Mouse (Mus musculus) T-helper 1 cell (primary cell): ENCODE measurements around the gene Mrps21.
"Not testable (repeated sequence)": the region's sequence is repeated elsewhere in the genome, so short reads cannot be mapped to it uniquely, and the experiment has no call there.

ENCODE experiments used
- in situ Hi-C: fragments of 300-600 bp; cut with MboI, MseI; formaldehyde crosslinking; loops from one replicate; pipeline ENCODE4 v1.15.1; 2025; ENCODE audit warnings: high pct_unique_total_duplicates

Mrps21 gene

DNA sequence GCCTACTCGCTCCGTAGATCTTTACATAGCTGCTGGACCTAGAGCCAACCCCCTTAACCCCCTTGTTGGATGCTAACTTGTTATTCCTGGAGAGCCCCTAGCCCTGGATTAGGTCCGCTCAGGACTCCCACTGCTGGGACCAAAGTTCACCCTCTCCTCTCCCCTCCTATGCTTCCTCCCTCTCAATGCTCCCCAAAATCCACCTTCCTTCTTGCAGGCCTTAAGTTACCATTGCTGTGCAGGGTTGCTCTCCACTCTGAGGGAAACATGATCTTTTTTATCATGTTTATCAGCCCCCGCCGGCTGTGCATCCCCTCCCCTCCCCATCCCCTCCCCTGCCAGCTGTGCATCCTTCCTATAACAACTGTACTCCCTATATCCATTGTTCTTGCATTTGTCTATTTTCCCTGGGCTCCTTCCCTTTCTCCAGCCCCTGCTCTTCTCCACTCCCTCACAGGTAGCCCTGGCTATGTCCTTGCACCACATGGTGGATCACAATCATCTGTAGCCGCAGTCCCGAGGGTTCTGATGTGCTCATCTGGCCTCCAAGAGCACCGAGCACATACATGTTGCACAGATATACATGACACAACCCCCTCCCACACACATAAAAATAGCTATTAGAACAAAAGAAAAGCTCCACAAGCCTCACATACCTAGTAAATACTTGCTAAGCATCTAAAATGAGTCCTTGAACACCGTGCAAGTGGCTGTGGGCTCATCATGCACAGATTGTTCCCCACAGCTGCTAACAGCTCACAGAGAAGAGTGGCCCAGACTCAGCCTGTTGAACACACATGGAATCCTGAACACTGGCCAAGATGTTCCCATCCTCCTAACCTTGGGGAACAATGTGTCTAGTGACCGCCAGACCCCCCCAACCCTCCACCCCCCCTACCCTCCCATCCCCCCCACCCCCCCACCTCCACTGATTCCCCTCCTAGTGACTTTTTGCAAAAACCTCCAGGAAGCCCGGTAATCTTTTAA is 21.0 kb upstream of the Mrps21 start:
- in situ Hi-C loops, result no loop called here

DNA sequence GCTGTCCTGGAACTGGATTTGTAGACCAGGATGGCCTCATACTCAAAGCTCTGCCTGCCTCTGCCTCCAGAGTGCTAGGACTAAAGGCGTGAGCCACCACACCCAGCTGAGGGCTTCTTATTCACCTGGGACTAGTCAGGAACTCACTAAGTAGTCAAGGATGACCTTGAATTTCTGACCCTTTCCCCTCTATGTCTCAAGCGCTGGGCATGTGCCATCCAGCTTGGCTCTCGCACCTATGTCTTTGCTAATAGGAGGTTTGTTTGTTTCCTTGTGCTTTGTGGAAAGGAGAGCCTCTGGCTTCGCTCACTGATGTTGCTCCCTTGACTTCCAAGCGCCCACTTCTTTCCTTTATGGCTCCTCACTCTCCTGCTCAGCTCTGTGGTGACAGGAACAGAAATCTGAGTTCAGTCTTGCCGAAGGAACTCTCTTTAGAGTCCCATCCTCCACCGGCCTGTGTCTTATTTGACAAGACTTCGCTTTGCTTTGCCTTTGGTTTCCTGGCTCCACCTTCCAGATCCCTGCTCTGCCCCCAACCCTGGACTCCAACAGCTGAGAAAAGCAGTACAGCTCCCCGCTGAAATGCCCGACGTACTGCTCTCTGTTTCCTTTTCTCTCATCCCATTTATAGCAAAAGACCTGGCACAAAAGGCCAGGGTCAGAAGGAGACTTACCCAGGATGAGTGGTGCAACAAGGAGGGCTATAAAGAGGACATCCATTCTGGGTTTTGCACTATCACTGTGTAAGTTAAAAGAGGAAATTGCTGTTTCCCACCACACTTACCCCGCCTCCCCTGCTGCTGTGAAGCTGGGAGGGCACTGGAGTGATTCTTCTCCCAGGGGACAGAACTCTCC is 20.1 kb upstream of the Mrps21 start, which contains the start of gene BC028528:
Gene BC028528 (minus strand): TSS at position 795 of the 855 bp plus-strand sequence.
- in situ Hi-C loops, result no loop called here

DNA sequence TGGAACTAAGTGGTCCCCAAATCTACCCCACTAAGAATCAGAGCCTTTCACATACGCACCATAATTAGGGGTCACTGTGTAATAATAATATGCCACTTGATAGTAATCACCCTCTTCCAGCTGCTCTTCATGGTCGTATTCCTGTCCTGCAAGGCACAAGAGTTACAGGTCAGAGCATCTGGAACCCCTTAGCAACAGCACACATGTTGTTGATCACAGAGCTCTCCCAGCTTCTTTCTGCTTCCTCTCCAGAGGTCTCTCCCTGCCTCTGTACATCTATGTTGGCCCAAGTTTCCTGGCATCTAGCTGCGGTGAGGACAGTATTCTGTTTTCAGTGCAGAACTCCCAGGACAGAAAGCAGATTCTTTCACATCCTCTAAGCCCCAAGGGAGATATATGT is 18.3 kb upstream of the Mrps21 start:
- in situ Hi-C loops, result no loop called here

DNA sequence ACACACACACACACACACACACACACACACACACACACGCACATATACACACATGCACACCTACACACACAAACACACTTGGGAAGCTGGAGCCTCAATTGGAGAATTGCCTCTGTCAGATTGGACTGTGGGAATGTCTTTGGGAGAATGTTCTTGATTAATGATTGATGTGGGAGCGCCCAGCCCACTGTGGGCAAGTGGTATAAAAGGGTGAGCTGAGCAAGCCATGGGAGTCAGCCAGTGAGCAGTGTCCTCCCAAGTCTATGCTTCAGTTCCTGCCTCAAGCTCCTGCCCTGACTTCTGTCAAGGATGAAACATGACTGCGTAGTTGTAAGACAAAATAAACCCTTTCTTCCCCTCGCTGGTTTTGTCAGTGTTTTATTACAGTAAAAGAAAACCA is 16.3 kb upstream of the Mrps21 start:
- in situ Hi-C loops, result no loop called here

DNA sequence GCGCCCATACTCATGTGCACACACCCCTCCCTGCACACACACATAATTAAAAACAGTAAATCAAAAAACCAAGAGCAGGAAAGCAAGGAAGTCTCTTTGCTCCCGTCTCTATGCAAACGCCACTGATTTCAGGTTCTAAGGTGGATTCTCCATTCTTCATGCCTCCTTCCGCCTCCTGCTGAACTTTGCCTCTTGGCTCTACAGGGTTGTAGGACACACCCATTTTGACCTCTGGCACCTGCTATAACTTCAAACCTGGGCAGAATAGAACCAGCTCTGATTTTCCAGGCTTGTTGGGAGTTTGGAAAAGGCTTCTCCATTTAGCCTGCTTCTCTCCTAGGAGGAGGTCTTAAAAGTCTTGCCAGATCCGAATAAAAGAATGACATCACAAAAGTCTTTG is 13.1 kb upstream of the Mrps21 start:
- in situ Hi-C loops, result no loop called here

DNA sequence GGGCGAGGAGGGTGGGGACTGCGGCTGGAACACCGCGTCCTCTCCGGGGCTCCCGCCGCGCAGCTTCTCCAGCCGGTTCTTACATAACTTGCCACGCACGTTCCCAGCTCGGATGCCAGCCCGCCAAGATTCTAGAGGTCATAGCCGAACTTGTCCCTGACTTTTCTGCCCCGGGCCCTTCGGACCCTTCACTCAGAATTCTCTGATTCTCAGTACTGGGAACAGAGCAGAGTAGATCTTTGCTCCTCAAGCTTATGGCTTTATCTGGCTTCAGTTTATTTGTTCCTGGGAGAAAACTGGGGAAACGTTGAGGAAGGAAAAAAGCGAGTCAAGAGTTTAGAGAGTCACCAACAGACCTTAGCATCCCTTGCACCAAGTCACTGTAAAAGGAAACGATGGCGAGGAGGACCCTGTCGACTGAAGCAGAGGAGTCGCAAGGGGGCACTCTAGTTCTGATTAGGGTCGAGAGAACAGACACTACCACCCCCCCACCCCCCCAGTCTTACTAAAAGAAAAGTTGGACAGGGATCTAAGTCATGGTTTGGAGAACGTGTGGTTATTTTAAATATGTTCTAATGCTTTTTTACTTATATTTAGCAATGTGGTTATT is 11.6 kb upstream of the Mrps21 start:
- in situ Hi-C loops, result no loop called here

DNA sequence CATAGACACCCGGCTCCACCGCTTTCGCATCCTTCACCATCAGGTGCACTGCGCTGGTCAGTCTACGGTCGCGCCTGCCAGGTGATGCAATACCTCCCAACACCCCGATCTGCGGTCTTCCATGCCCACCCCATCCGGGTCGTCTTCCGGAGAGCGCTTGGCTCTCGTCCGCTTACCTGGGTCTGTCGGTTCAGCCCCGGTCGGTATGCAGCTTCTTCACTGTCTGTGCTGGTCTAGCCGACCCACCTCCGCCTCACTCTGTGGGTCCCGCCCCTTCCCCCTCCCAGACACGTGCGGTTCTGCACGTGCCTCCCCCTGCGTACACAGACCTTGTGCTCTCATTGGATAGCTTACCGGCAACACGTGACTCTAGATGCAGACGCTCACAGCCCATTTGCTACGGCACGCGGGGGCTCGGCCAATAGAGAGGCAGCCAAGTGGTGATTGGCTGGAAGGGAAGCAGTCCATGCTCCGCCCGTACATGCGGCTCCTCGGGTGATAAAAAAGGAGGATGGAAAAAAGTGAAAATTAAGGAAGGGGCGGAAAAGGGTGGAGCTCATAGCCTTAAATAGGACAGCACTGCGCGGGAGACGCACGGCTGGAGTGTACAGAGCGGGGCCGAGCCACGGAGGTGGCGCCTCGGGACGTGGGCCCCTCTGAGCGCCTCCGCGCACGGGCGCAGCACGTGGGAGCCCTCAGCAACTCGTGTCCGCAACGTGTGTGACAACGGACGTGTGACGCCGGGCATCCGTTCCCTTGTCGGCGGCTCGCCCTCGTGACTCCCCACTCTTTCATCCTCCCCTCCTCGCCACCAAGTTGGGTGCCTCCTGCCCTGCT is 10.9 kb upstream of the Mrps21 start, which contains the start of gene Ciart:
Gene Ciart (minus strand): TSS at position 273 of the 837 bp plus-strand sequence.
- in situ Hi-C loops, result no loop called here

DNA sequence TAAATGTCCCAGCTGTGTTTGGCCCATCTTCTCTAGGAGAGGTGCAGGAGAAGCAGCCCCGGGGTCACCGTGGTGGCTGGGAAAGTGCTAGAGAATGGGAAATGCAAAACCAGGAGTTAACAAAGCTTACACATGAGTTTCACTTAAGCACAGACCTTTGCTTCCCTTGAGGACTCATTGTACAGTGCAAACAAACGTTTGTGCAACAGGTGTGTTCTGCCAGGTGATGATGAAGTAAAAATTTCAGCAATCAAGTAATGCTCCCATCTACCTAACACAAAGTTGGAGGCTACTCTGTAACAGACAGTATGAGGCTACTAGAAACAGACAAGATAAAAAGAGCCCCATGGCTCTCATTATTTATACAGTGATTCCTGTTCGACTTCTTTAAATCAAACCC is 7.7 kb upstream of the Mrps21 start:
- in situ Hi-C loops, result no loop called here

DNA sequence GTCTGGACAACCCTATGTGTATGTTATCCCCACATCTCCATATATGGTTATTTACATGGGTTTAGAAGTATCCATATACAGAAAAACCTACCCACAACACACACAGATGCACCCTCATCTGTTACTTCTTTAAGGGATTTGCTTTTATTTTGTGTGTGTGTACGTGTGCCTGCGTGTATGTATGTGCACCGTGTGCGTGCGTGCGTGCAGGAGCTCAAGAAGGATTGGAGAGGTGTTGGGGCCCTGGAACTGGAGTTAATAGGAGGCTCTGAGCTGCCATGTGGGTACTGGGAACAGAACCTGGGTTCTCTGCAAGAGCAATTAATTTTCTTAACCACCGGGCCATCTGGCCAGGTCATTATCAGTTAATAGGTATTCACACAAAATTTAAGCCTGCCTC is 729 bp upstream of the Mrps21 start:
- in situ Hi-C loops, result no loop called here

DNA sequence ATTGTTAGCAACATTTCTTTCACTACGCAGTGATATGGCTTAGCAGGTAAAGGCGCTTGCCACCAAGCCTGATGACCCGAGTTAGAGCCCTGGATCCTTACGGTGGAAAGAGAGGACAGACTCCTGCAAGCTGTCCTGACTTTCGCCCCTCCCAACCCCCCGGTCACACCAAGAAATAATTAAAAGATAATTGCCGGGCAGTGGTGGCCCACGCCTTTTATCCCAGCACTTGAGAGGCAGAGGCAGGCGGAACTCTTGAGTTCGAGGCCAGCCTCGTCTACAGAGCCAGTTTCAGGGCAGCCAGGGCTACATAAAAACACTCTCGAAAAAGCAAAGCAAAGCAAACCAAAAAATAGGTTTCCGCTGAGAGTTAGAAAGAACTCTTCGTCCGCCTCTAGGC is 343 bp downstream of the Mrps21 start:
- in situ Hi-C loops, result no loop called here

DNA sequence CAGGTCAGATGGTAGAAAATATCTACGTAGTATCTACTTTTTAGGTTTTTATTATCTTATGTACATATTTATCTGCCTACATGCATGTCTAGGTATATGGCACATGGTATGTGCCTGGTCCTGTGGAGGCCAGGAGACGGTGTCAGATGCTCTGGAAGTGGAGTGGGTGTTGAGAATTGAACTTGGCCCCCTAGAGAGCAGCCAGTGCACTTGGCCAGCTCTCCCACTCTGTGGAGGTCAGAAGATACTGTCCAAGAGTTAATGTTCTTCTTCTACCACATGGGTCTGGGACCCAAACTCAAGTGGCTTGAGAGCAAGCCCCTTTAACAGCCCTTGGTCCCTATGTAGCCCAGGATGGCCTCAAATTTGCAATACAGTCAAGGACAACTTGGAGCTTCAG is 3.9 kb downstream of the Mrps21 start:
- in situ Hi-C loops, result no loop called here

DNA sequence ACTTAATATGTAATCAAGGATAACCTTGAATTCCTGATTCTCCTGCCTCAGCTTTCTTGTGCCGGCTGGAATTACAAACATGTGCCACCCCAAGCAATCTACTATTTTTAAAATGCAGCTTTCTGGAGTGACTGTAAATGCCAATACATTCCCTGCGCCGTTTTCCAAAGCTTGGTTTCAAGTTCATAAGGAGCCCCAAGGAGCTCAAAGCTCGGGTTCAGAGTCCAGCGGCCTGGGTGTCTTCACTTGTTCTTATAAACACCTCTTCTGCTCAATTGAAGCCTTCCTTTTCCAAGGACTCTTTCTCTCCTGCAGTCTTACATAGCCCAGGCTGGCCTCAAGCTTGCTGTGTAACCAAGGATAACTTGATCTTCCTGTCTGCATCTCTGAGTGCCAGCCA is 5.2 kb downstream of the Mrps21 start:
- in situ Hi-C loops, result no loop called here

DNA sequence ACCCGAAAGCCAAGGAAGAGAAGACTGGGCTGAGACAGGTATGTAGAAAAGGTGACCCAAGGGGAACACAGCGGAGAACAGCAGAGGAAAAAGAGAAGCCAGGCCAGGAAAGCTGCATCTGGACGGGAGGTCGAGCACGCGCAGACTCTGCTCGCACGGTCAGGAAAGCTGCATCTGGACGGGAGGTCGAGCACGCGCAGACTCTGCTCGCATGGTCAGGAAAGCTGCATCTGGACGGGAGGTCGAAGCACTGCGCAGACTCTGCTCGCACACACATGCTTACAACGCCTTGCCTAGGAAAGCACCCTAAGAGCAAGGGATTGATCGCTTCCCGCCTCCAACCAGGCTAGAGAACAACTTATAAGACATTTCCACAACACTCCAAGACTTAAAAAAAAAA is 5.7 kb downstream of the Mrps21 start:
- in situ Hi-C loops, result no loop called here

DNA sequence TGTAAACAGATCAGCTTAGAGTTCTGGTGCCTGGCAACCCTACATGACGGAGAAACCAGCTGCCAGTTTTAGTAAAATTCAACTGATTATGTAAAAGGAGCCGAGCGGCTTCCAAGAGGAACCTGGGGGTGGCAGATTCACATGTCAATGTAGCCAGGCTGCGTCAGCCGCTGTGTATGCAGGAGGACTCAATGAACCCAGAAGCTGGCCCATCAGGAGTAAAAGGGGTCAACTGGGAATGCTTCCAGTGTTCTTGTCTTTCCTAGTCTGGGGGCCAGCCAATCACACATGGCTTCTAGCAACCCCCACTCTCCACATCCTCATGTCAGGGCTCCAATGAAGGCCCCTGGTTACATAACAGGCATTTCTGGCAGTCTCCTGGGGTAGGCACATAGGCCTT is 6.3 kb downstream of the Mrps21 start:
- in situ Hi-C loops, result no loop called here

DNA sequence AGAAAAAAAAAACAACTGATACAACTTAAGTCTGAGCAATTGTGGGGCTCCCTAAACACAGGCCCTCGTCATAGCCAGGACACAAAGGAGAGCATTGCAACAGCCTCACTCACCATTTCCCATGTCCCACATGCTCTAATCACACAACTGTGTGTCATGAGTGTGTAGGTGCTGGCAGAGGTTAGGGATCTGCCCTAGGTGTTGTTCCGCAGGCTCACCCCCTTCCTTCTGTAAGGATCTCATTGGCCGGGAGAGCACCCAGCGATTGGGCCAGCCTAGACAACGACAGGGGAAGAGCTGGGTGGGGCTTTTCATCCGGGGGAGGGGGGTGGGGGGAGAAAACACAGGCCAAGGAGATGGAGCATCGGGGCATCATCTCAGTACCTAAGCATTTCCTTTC is 7.7 kb downstream of the Mrps21 start:
- in situ Hi-C loops, result no loop called here

DNA sequence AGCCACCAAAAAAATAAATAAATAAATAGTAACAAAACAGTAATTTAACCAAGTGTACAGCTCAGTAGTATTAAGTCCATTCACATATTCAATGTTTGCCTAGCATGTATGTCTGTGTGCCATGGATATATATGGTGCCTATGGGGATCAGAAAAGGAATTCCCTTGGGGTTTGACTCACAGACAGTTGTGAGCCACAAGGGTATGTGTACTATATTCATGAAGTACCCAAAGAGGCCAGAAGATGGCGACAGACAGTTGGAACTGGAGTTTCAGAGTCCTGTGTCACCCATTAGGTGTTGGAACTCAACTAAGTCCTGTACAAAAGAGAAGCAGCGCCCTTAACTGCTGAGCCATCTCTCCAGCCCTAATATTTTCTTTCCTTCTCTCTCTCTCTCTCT is 9.5 kb downstream of the Mrps21 start:
- in situ Hi-C loops, result no loop called here

DNA sequence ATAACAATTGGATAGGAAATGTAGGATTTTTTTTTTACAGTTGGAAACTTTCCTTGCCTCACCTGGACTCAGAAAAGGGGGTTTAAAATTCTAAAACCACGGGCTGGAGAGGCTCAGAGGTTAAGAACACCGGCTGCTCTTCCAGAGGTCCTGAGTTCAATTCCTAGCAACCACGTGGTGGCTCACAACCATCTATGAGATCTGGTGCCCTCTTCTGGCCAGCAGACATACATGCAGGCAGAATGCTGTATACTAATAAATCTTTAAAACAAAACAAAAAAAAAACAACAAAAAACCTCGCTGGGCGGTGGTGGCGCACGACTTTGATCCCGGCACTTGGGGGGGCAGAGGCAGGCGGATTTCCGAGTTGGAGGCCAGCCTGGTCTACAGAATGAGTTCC is 10.1 kb downstream of the Mrps21 start:
- in situ Hi-C loops, result no loop called here

DNA sequence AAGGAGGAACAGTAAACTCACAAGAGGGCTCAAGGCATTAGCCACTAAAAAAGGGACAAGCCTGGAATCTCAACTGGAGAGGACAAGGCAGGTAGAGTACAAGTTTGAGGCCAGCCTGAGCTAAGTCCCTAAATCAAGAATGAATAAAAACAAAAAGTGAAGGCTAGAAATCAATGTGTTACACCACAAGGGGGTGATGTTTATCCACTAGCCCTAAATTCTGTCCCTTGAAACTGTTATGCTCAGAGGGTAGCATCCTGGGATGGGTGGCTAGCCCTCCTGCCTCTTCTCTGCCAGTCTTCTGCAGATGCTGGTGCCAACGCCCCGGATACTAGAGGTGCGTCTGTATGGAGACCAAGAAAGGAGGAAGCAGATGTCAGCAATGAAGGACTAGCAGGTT is 11.0 kb downstream of the Mrps21 start:
- in situ Hi-C loops, result no loop called here

DNA sequence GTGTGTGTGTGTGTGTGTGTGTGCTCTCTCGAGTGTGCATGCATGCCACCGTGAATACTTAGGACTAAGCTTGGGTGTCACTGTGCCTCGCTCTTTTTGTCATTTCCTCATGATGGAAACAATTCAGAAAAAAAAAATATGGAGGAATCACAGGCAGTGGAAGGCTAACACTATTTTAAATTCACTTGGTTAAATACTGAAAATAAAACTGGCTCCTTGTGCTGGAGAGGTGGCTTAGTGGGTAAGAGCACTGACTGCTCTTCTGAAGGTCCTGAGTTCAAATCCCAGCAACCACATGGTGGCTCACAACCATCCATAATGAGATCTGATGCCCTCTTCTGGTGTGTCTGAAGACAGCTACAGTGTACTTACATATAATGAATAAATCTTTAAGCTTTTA is 13.0 kb downstream of the Mrps21 start:
- in situ Hi-C loops, result not testable (repeated sequence)

DNA sequence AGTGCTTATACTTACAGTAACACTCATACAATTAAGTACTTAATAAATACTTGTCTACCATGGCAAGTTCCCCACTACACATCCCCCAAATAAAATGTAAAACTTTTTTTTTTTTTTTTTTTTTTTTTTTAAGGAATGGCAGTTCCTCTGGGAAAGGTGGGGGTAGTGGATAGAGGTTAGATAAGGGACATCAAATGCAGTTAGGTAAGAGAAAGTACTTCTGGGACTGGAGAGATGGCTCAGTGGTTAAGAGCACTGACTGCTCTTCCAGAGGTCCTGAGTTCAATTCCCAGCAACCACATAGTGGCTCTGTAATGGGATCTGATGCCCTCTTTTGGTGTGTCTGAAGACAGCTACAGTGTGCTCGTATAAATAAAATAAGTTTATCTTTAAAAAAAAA is 14.3 kb downstream of the Mrps21 start:
- in situ Hi-C loops, result not testable (repeated sequence)

DNA sequence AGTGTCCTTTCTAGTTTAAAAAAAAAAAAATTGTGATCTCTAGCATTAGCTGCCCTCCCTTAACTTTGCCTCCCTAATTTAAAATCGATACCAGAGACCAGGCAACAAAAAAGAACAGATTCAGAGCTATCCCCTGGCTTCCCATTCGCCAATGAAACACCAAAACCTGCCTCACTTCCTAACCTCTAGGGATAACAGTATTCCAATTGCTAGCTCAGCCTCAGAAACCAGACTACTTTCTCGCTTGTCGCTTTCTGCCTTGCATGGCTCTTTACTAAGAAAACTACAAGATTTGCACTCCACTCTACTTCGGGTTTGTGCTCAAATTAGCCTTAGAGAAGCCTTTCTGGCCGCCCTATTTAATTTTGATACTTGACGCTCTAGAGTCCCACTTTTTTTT is 15.2 kb downstream of the Mrps21 start:
- in situ Hi-C loops, result no loop called here
